Mouse (Mus musculus) testis, adult 2 months (tissue): ENCODE results near the gene Fstl4.

Experiments used
- CTCF ChIP-seq: fragments of 200-500 bp; IDR thresholded peaks from 2 replicates; pipeline ENCODE4 v1.5.1; 2012; ENCODE audit warnings: low read depth, mild to moderate bottlenecking, inconsistent platforms, low read length, moderate library complexity; ENCODE audit not compliant: control insufficient read depth, insufficient read depth, insufficient replicate concordance
- POLR2A ChIP-seq: fragments of 200-500 bp; IDR thresholded peaks from 2 replicates; pipeline ENCODE4 v1.6.1; 2012; ENCODE audit warnings: low read depth, mild to moderate bottlenecking, inconsistent platforms, low read length, moderate library complexity; ENCODE audit not compliant: control insufficient read depth

GRCm38 (mm10) chr11:52831631-52832310, 67.3 kb downstream of the Fstl4 start:
- TF ChIP-seq POLR2A (no peak), CTCF (no peak)
